Mouse (Mus musculus) frontal cortex, postnatal 14 days (tissue): ENCODE measurements around the gene Gm20479.

Experiments
- DNase-seq, 2 experiments: peaks; one replicate each; pipeline ENCODE4 v3.0.0; 2022; ENCODE audit warnings: low spot score in 2 of 2

Gene Gm20479

GRCm38 (mm10) chr7:27311651-27312284, 45.5 kb downstream of the Gm20479 start:
- DNase-seq, result no peak

GRCm38 (mm10) chr7:27310996-27311535, 46.2 kb downstream of the Gm20479 start:
- DNase-seq, result no peak

- DNase-seq, result no peak
Observed at GRCm38 (mm10) chr7:27310306-27310705, 46.9 kb downstream of the Gm20479 start.

GRCm38 (mm10) chr7:27309832-27310231, 47.4 kb downstream of the Gm20479 start:
- no peak for DNase-seq

GRCm38 (mm10) chr7:27308821-27309549, 48.2 kb downstream of the Gm20479 start:
- DNase-seq, result no peak

- no peak for DNase-seq
Observed at GRCm38 (mm10) chr7:27307551-27307950, 49.7 kb downstream of the Gm20479 start.

GRCm38 (mm10) chr7:27306161-27307160, 50.8 kb downstream of the Gm20479 start:
- DNase-seq, result no peak

GRCm38 (mm10) chr7:27305091-27305730, 52.0 kb downstream of the Gm20479 start:
- DNase-seq, result no peak
